Mouse (Mus musculus) kidney, embryonic 15.5 days (tissue): ENCODE data around the gene Hspa2. TPM values are rescaled to one million over a fixed set of nuclear protein-coding genes. Genes with fewer than 3 reads are reported as not detected.
A peak's percentile ranks its signal among the peaks of the same experiment; 100 is the strongest.

ENCODE experiments used
- ATAC-seq: fragments of 200-750 bp; cut with Nextera tagmentation; replicated peaks from 2 replicates; pipeline ENCODE4 v1.8.0; 2017; ENCODE audit warnings: moderate TSS enrichment; ENCODE audit not compliant: low FRiP score
- H3K27ac ChIP-seq: fragments of 300-500 bp; sonication (generic); 2 replicates; pipeline ENCODE4 v1.5.1; 2015; ENCODE audit warnings: mild to moderate bottlenecking, inconsistent platforms
- H3K27me3 ChIP-seq: fragments of 300-500 bp; sonication (generic); 2 replicates; pipeline ENCODE4 v1.6.1; 2015; ENCODE audit warnings: inconsistent platforms
- H3K36me3 ChIP-seq: fragments of 300-500 bp; sonication (generic); 2 replicates; pipeline ENCODE4 v1.6.1; 2015; ENCODE audit warnings: inconsistent platforms
- H3K4me1 ChIP-seq: fragments of 300-500 bp; sonication (generic); 2 replicates; pipeline ENCODE4 v1.6.1; 2015; ENCODE audit warnings: inconsistent platforms
- H3K4me2 ChIP-seq: fragments of 300-500 bp; sonication (generic); 2 replicates; pipeline ENCODE4 v1.6.1; 2015; ENCODE audit warnings: moderate library complexity, mild to moderate bottlenecking, inconsistent platforms
- H3K4me3 ChIP-seq: fragments of 300-500 bp; sonication (generic); replicated peaks from 2 replicates; pipeline ENCODE4 v1.5.1; 2015; ENCODE audit warnings: mild to moderate bottlenecking, inconsistent platforms
- H3K9ac ChIP-seq: fragments of 300-500 bp; sonication (generic); 2 replicates; pipeline ENCODE4 v1.6.1; 2015; ENCODE audit warnings: mild to moderate bottlenecking, inconsistent platforms
- H3K9me3 ChIP-seq: fragments of 300-500 bp; sonication (generic); replicated peaks from 2 replicates; pipeline ENCODE4 v1.6.1; 2016; ENCODE audit warnings: inconsistent platforms
- WGBS: fragments of 180-500 bp; shearing (Covaris S2); methylation state at CpG from one replicate; pipeline ENCODE4 v1.1.7; 2015; ENCODE audit warnings: mixed read lengths; 5-methylcytosine and 5-hydroxymethylcytosine counted together
- polyA plus RNA-seq: library from polyadenylated mRNA; unstranded; fragments of >200 nt; fragmentation: Nextera tagmentation; extraction: Ambion mirVana; gene quantifications from 2 replicates; pipeline ENCODE4 v1.2.1, GENCODE M21; 2015

Gene Hspa2
- polyA plus RNA-seq, 1 experiment from 2014 or later: 10.3 TPM

GRCm38 (mm10) chr12:76444862-76445261 is 40.9 kb downstream of the Hspa2 start:
- peaks cover 22% of the 10 kb centered on the region for H3K4me1 ChIP-seq
- H3K4me2 ChIP-seq: peak overlapping the region; percentile 32
- peak overlapping the region; percentile 35 for H3K4me3 ChIP-seq
- no peaks in the 10 kb centered on the region for H3K27me3 ChIP-seq
- 83% methylated on average over 6 of the region's 6 CpGs for WGBS
- no peaks in the 10 kb centered on the region for H3K9me3 ChIP-seq
- H3K9ac ChIP-seq: no peak overlapping the region
- no peaks in the 10 kb centered on the region for H3K36me3 ChIP-seq
- peak overlapping the region; percentile 47; the same call in 1 of the 2 replicates for H3K27ac ChIP-seq
- no peak for ATAC-seq

DNA sequence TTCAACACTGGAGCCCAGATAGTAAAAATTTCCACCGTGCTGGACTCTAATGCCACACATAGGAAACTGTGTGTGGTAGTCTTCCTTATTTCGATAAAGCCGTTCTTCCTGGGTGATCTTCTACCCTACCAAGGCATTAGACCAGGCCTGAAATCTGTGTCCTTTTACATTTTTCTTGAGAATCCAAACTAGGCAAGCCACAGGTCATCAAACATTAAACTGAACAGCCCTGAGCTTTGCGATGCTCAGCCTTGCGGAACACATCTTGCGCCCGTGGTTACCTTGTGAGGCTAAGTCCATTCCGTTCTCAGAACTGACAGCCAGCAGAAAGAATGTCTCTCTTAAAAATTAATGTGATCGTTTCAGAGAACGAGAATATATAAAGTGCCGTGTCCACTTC is 42.2 kb downstream of the Hspa2 start:
- Histone ChIP-seq H3K4me2 (peak overlapping the region; percentile 22), H3K27ac (peak overlapping the region; percentile 87)

GRCm38 (mm10) chr12:76448127-76448526 is 44.2 kb downstream of the Hspa2 start:
- Histone ChIP-seq H3K4me1 (peaks cover 22% of the 10 kb centered on the region), H3K36me3 (no peaks in the 10 kb centered on the region), H3K4me3 (no peak overlapping the region), H3K9me3 (no peaks in the 10 kb centered on the region), H3K27ac (no peak overlapping the region; the same call in 1 of the 2 replicates), H3K27me3 (no peaks in the 10 kb centered on the region), H3K9ac (no peak overlapping the region), H3K4me2 (no peak overlapping the region)
- ATAC-seq: no peak
- 82% methylated on average over 6 of the region's 6 CpGs for WGBS

More for the DNA sequence above, 42.2 kb downstream of the Hspa2 start:
- Histone ChIP-seq H3K4me1 (peaks cover 22% of the 10 kb centered on the region), H3K9me3 (no peaks in the 10 kb centered on the region), H3K4me3 (no peak overlapping the region), H3K36me3 (no peaks in the 10 kb centered on the region), H3K9ac (no peak overlapping the region), H3K27me3 (no peaks in the 10 kb centered on the region)
- WGBS: 45% methylated on average over 11 of the region's 11 CpGs
- peak; percentile 73 for ATAC-seq

DNA sequence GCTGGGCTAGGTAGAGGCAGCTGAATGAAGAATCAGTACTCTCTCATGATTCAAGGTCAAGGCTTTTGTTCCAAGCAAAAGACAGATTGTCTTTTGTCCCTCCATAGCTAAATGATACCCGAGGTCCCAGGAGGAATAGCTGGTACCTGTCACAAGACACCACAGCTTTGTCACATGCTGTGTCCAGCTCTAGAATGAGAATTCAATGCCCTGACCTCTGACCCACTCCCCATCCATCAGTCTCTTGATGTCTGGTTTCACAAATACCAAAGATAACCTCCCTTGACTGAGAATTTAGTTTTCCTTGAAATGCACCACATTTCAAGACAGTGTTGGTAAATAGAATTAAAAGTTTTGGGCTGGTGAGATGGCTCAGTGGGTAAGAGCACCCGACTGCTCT is 48.2 kb downstream of the Hspa2 start:
- no peaks in the 10 kb centered on the region for H3K27me3 ChIP-seq
- WGBS: 49% methylated on average over 2 of the region's 2 CpGs
- H3K4me1 ChIP-seq: no peaks in the 10 kb centered on the region
- H3K9ac ChIP-seq: no peak overlapping the region
- H3K4me2 ChIP-seq: no peak overlapping the region
- H3K9me3 ChIP-seq: no peaks in the 10 kb centered on the region
- no peak for ATAC-seq
- H3K36me3 ChIP-seq: no peaks in the 10 kb centered on the region
- no peak overlapping the region for H3K4me3 ChIP-seq
- no peak overlapping the region for H3K27ac ChIP-seq

Other genes with a start within 250 kb of the Hspa2 start
- 0.44 and 0.71 TPM in 2 replicates for gene Esr2, start 226.9 kb upstream of the Hspa2 start, polyA plus RNA-seq
- not detected in 2 replicates for gene Tex21, start 157.4 kb upstream of the Hspa2 start, polyA plus RNA-seq
- gene Mthfd1, start 148.9 kb upstream of the Hspa2 start, polyA plus RNA-seq: 100 and 103 TPM in 2 replicates
- 1.3 and 1.6 TPM in 2 replicates for gene Akap5, start 79.3 kb upstream of the Hspa2 start, polyA plus RNA-seq
- 14.9 and 16.3 TPM in 2 replicates for gene Zbtb25, start 34.6 kb upstream of the Hspa2 start, polyA plus RNA-seq
- 10.3 and 10.8 TPM in 2 replicates for gene Zbtb1, start 33.9 kb upstream of the Hspa2 start, polyA plus RNA-seq
- gene Ppp1r36, start 13.4 kb downstream of the Hspa2 start, polyA plus RNA-seq: 3.1 and 4.3 TPM in 2 replicates
- 18.2 and 18.8 TPM in 2 replicates for gene Plekhg3, start 126.7 kb downstream of the Hspa2 start, polyA plus RNA-seq